Mouse (Mus musculus): ENCODE results near the gene 1700028J19Rik. TPM values are rescaled to one million over a fixed set of nuclear protein-coding genes. Genes with fewer than 3 reads are reported as not detected.

1700028J19Rik gene
- 0.57 and 0.65 TPM in 2 replicates for polyA plus RNA-seq (2015; fragmentation: Nextera tagmentation; extraction: Ambion mirVana)

DNA sequence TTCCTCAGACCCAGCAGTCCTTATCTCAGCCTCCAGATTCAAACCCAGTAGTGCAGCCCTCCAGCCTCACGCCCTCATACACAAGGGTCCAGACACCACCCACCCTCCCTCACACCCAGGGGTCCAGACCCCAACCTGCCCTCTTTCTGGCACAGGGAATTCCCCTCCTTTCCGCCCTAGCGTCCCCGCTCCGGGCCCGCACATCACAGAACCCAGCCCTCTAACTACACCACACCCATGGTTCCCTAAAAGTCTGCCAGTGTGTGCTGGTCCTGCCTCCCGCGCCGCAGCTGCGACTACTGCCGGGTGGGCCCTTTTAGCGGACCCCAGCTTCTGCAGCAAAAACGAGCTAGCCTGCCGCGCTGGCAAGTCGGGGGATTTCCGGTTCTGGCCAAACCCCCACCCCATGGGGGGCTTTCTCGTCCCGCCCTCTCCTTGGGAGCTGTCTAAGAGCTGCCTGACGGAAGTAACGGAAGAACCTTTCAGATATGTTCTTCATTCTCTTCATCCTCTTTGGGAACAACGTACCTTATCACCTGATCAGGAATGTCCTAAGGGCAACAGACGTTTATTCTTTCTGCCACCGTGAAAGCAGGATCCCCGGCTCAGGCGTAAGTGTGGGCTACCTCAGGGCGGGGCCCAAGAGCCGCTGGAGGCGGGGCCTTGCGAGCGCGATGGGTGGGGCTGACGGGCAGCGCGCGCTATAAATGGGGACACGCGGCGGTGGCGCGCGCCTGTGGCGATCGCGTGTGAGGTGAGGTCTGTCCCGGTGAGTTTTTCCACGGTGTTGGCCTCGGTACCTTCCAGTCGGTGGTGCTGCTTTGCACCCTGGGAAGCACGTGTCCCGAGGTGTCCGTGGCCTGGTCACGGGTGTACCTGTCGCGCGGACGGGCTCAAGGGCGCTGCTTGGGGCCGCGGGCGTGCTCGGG lies at the start of gene 1700028J19Rik, which contains the start of gene 2410002F23Rik:
TSS of gene 1700028J19Rik (minus strand) at position 641 of the 929 bp plus-strand sequence.
TSS of gene 2410002F23Rik (plus strand) at position 668 of the 929 bp plus-strand sequence.
- Histone ChIP-seq H3K4me3 (ENCODE audit: low read depth, low read length) (peak within 1 kb of the TSS; percentile 75), H3K27me3 (ENCODE audit: control insufficient read depth, insufficient read depth, low read length) (no peaks in the 10 kb centered on the region), H3K4me1 (replicated peaks; ENCODE audit: control insufficient read depth, insufficient read depth) (no peaks in the 10 kb centered on the region; the same call in 1 of the 2 replicates), H3K9ac (ENCODE audit: low read length) (peak within 1 kb of the TSS; percentile 92), H3K27ac (replicated peaks) (peak within 1 kb of the TSS; percentile 95), H3K9me3 (ENCODE audit: control insufficient read depth, low read length) (no peaks in the 10 kb centered on the region), H3K4me2 (replicated peaks; ENCODE audit: low read depth) (peak within 1 kb of the TSS; percentile 70), H3K36me3 (ENCODE audit: control insufficient read depth, insufficient read depth, low read length) (no peaks in the 10 kb centered on the region; the same call in 1 of the 2 replicates)
- WGBS = under 1% methylated on average over 62 of the region's 62 CpGs
- TF ChIP-seq EP300 (optimal IDR thresholded peaks at IDR 0.05) (peak; percentile 93), CTCF (IDR thresholded peaks at IDR 0.05; ENCODE audit: low read depth) (no peak)
- peak; percentile 91 for DNase-seq (ENCODE audit: low spot score)
- peak; percentile 87 for ATAC-seq (ENCODE audit: low FRiP score, low TSS enrichment)

DNA sequence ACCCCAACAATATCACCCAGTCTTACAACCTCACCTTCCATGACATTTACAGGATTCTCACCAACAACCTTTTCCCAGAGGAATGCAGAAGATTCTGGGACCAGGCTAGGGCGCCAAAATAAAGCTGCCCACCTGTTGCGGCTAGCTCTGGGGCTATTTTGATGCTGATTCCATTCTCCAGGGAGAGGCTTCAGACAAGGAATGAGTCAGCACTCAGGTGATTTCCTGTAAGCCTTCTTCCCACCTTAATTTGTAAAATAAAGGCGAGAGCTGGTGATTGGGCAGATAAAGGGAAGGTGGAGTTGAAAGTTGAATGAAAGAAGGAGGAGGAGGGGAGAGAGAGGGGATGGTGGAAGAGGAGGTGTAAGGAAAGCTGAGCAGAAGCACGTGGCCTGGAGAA lies 44.9 kb upstream of the 1700028J19Rik start:
- H3K36me3 ChIP-seq (ENCODE audit: control insufficient read depth, insufficient read depth, low read length) = no peaks in the 10 kb centered on the region
- TF ChIP-seq EP300 (optimal IDR thresholded peaks at IDR 0.05) = no peak
- TF ChIP-seq CTCF (IDR thresholded peaks at IDR 0.05; ENCODE audit: low read depth) = no peak
- no peak overlapping the region for H3K4me3 ChIP-seq (ENCODE audit: low read depth, low read length)
- no peak overlapping the region for H3K27ac ChIP-seq (replicated peaks)
- H3K27me3 ChIP-seq (ENCODE audit: control insufficient read depth, insufficient read depth, low read length) = no peaks in the 10 kb centered on the region
- H3K4me1 ChIP-seq (replicated peaks; ENCODE audit: control insufficient read depth, insufficient read depth) = no peaks in the 10 kb centered on the region
- H3K9me3 ChIP-seq (ENCODE audit: control insufficient read depth, low read length) = no peaks in the 10 kb centered on the region
- DNase-seq (ENCODE audit: low spot score) (no peak), ATAC-seq (ENCODE audit: low FRiP score, low TSS enrichment) (no peak)
- H3K4me2 ChIP-seq (replicated peaks; ENCODE audit: low read depth) = no peak overlapping the region
- 52% methylated on average over 4 of the region's 4 CpGs for WGBS
- no peak overlapping the region for H3K9ac ChIP-seq (ENCODE audit: low read length)

DNA sequence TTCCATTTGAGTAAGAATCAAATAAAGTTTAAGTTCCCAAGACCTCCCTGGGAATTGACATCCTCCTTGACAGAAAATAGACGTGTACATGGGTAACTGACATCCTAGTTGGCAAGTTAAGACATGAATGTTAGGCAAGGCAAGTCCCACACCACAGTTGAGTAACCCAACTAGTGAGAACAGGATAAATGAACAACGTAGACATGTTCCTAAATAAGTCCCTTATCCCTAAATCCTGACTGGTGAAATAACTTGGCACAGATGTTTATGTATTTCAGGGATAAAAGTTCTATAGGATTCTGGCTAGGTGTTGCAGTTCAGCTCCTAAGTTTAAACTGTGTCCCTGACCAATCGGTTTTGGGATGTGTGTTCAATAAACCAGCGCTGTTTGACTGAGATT lies 44.5 kb upstream of the 1700028J19Rik start:
- 60% methylated on average over 4 of the region's 4 CpGs for WGBS
- no peak for DNase-seq (ENCODE audit: low spot score)

DNA sequence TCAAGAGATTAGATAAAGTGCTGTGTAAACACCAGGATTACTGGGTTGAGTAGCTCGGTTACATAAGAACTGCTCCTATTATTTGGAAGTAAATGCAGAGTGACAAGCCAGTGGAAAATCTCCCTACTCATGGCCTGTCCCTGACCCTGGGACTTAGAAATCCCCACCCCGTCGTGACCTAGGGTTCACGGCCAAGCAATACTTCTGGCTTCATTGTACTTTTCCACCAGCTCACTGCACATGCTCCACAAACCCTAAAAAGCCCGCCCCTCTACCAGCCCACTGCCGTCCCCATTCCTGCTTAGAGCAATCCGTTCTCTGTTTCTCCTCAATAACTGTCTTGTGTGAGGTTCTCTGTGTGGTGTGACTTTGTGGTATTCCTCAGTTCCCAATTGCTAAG lies 41.3 kb upstream of the 1700028J19Rik start:
- Histone ChIP-seq H3K9ac (ENCODE audit: low read length) (no peak overlapping the region), H3K9me3 (ENCODE audit: control insufficient read depth, low read length) (no peaks in the 10 kb centered on the region), H3K4me2 (replicated peaks; ENCODE audit: low read depth) (no peak overlapping the region), H3K36me3 (ENCODE audit: control insufficient read depth, insufficient read depth, low read length) (no peaks in the 10 kb centered on the region), H3K4me1 (replicated peaks; ENCODE audit: control insufficient read depth, insufficient read depth) (no peaks in the 10 kb centered on the region), H3K4me3 (ENCODE audit: low read depth, low read length) (no peak overlapping the region), H3K27me3 (ENCODE audit: control insufficient read depth, insufficient read depth, low read length) (no peaks in the 10 kb centered on the region), H3K27ac (replicated peaks) (no peak overlapping the region)
- ATAC-seq (ENCODE audit: low FRiP score, low TSS enrichment) (0 out of 2 replicates have a peak, but pooled peaks have one; percentile 8), DNase-seq (ENCODE audit: low spot score) (no peak)
- 38% methylated on average over 7 of the region's 7 CpGs for WGBS
- TF ChIP-seq CTCF (IDR thresholded peaks at IDR 0.05; ENCODE audit: low read depth) (no peak), EP300 (optimal IDR thresholded peaks at IDR 0.05) (no peak)

More for the DNA sequence above, 44.5 kb upstream of the 1700028J19Rik start:
- H3K9ac ChIP-seq (ENCODE audit: low read length) = no peak overlapping the region
- no peaks in the 10 kb centered on the region for H3K9me3 ChIP-seq (ENCODE audit: control insufficient read depth, low read length)
- H3K36me3 ChIP-seq (ENCODE audit: control insufficient read depth, insufficient read depth, low read length) = no peaks in the 10 kb centered on the region
- ATAC-seq (ENCODE audit: low FRiP score, low TSS enrichment) = no peak
- H3K4me2 ChIP-seq (replicated peaks; ENCODE audit: low read depth) = no peak overlapping the region
- no peak overlapping the region for H3K4me3 ChIP-seq (ENCODE audit: low read depth, low read length)
- no peaks in the 10 kb centered on the region for H3K27me3 ChIP-seq (ENCODE audit: control insufficient read depth, insufficient read depth, low read length)
- TF ChIP-seq CTCF (IDR thresholded peaks at IDR 0.05; ENCODE audit: low read depth) (no peak), EP300 (optimal IDR thresholded peaks at IDR 0.05) (no peak)
- no peak overlapping the region for H3K27ac ChIP-seq (replicated peaks)
- H3K4me1 ChIP-seq (replicated peaks; ENCODE audit: control insufficient read depth, insufficient read depth) = no peaks in the 10 kb centered on the region

DNA sequence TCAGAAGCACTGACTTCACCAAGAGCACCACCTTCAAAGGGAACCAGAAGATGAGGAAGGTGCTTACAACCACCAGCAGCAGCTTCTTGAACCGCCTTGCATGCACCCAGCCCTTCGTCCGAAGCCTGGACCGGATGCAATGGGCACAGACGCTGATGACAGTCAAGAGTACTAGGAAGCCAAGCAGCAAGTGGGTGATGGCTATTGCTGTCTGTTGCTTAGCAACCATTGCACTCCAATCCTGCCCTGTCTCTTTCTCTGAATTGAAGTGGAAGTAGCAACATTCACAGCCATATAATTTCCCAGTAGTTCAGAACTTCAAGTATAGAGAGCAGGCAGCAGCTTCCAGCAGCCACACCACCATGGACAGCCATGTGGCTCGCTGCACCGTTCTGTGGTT lies 35.1 kb upstream of the 1700028J19Rik start:
- Histone ChIP-seq H3K4me3 (ENCODE audit: low read depth, low read length) (no peak overlapping the region), H3K27ac (replicated peaks) (no peak overlapping the region), H3K4me2 (replicated peaks; ENCODE audit: low read depth) (no peak overlapping the region), H3K9ac (ENCODE audit: low read length) (no peak overlapping the region), H3K36me3 (ENCODE audit: control insufficient read depth, insufficient read depth, low read length) (no peaks in the 10 kb centered on the region), H3K4me1 (replicated peaks; ENCODE audit: control insufficient read depth, insufficient read depth) (no peaks in the 10 kb centered on the region), H3K27me3 (ENCODE audit: control insufficient read depth, insufficient read depth, low read length) (0 out of 2 replicates have a peak, but pooled peaks cover 2% of the 10 kb centered on the region), H3K9me3 (ENCODE audit: control insufficient read depth, low read length) (no peaks in the 10 kb centered on the region)
- 84% methylated on average over 7 of the region's 7 CpGs for WGBS
- DNase-seq (ENCODE audit: low spot score) = no peak
- TF ChIP-seq CTCF (IDR thresholded peaks at IDR 0.05; ENCODE audit: low read depth) (no peak), EP300 (optimal IDR thresholded peaks at IDR 0.05) (no peak)
- ATAC-seq (ENCODE audit: low FRiP score, low TSS enrichment) = no peak

DNA sequence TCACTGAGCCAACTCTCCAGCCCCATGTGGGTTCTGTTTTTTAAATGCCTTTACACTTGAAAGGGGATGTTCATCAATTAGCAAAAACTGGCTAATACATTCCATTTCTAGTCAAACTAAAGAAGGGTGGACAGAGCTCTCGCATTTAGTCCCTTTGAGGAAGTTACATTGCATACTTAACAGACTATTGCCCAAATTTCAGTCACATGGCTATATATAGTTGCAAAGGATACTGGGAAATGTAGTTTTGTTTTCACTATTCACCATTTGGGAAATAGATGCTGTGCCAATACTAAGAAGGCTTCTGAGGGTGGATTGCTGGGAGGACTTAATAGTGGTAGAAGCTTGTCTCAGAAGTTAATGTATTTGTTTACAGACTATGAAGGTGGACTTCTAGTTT lies 34.5 kb upstream of the 1700028J19Rik start:
- WGBS = 58% methylated on average over 1 of the region's 1 CpGs

More for the DNA sequence above, 34.5 kb upstream of the 1700028J19Rik start:
- Histone ChIP-seq H3K27me3 (ENCODE audit: control insufficient read depth, insufficient read depth, low read length) (0 out of 2 replicates have a peak, but pooled peaks cover 2% of the 10 kb centered on the region), H3K4me1 (replicated peaks; ENCODE audit: control insufficient read depth, insufficient read depth) (no peaks in the 10 kb centered on the region), H3K27ac (replicated peaks) (no peak overlapping the region), H3K36me3 (ENCODE audit: control insufficient read depth, insufficient read depth, low read length) (no peaks in the 10 kb centered on the region), H3K9ac (ENCODE audit: low read length) (no peak overlapping the region), H3K4me3 (ENCODE audit: low read depth, low read length) (no peak overlapping the region), H3K4me2 (replicated peaks; ENCODE audit: low read depth) (no peak overlapping the region), H3K9me3 (ENCODE audit: control insufficient read depth, low read length) (no peaks in the 10 kb centered on the region)
- no peak for TF ChIP-seq CTCF (IDR thresholded peaks at IDR 0.05; ENCODE audit: low read depth)
- no peak for TF ChIP-seq EP300 (optimal IDR thresholded peaks at IDR 0.05)
- no peak for ATAC-seq (ENCODE audit: low FRiP score, low TSS enrichment)
- no peak for DNase-seq (ENCODE audit: low spot score)

All from stomach, postnatal 0 days (tissue).